8 mouse cellular contexts compared by ENCODE assay signal in genomic region chr12:83949776-83950492, GRCm38 (mm10). TPM values are rescaled to one million over a fixed set of nuclear protein-coding genes. Genes with fewer than 3 reads are reported as not detected.
A peak's percentile ranks its signal among the peaks of the same experiment; 100 is the strongest.
DNase-seq lines count a peak whose midpoint lies in the region; ATAC-seq and TF ChIP-seq lines count a peak whose summit lies in the region.

No protein-coding gene starts in this region.

- H3K4me2 ChIP-seq in heart, embryonic 15.5 days = peak overlapping the region; percentile 99
- peak overlapping the region; percentile 85 for H3K4me2 ChIP-seq in hindbrain, embryonic 15.5 days
- H3K4me2 ChIP-seq in midbrain, embryonic 13.5 days (replicated peaks) = peak overlapping the region; percentile 89

- H3K4me1 ChIP-seq in heart, embryonic 15.5 days (replicated peaks) = peaks cover 27% of the 10 kb centered on the region
- H3K4me1 ChIP-seq in G1E (ENCODE audit: insufficient read depth, low read depth, low read length) = peaks cover 68% of the 10 kb centered on the region
- peaks cover 33% of the 10 kb centered on the region for H3K4me1 ChIP-seq in hindbrain, embryonic 15.5 days (replicated peaks)
- H3K4me1 ChIP-seq in midbrain, embryonic 13.5 days (replicated peaks) = peaks cover 39% of the 10 kb centered on the region

- 0 out of 2 replicates have a peak overlapping the region, but pooled peaks have one; percentile 87 for H3K27ac ChIP-seq in heart, embryonic 15.5 days
- H3K27ac ChIP-seq in hindbrain, embryonic 15.5 days (replicated peaks) = peak overlapping the region; percentile 86; the same call in 1 of the 2 replicates
- H3K27ac ChIP-seq in midbrain, embryonic 13.5 days = no peak overlapping the region

- no peaks in the 10 kb centered on the region for H3K27me3 ChIP-seq in heart, embryonic 15.5 days
- H3K27me3 ChIP-seq in G1E (ENCODE audit: insufficient read depth, low read length) = no peaks in the 10 kb centered on the region
- H3K27me3 ChIP-seq in hindbrain, embryonic 15.5 days = no peaks in the 10 kb centered on the region
- no peaks in the 10 kb centered on the region for H3K27me3 ChIP-seq in midbrain, embryonic 13.5 days

- H3K4me3 ChIP-seq in heart, embryonic 15.5 days = peak overlapping the region; percentile 96
- H3K4me3 ChIP-seq in G1E (ENCODE audit: low read depth, low read length) = peak overlapping the region; percentile 87
- H3K4me3 ChIP-seq in hindbrain, embryonic 15.5 days = peak overlapping the region; percentile 98
- H3K4me3 ChIP-seq in midbrain, embryonic 13.5 days (replicated peaks) = peak overlapping the region; percentile 94

- intact Hi-C loops in heart, postnatal 25 days (cut with DNase I) = loop anchor here (2.0 kb wide), 1 partner anchor 29 kb away; the partner anchor contains the start of gene Numb

- H3K9ac ChIP-seq in heart, embryonic 15.5 days = peak overlapping the region; percentile 87; the same call in 1 of the 2 replicates
- H3K9ac ChIP-seq in hindbrain, embryonic 15.5 days = peak overlapping the region; percentile 65; the same call in 1 of the 2 replicates
- peak overlapping the region; percentile 28 for H3K9ac ChIP-seq in midbrain, embryonic 13.5 days (replicated peaks)

- no peak for TF ChIP-seq CTCF in G1E (IDR thresholded peaks at IDR 0.05; ENCODE audit: low read depth, low read length)

- no peak for DNase-seq in heart, postnatal 25 days (ENCODE audit: low spot score)
- no peak for DNase-seq in G1E (ENCODE audit: low spot score)
- no peak for DNase-seq in spleen, postnatal 36 days (ENCODE audit: low spot score in 2 of 2)
- DNase-seq in adrenal gland, adult (ENCODE audit: inconsistent age in 2 of 2, low spot score in 1 of 2) = no peak
- no peak for DNase-seq in right cerebral cortex, postnatal 14 days

- 30% methylated on average over 11 of the region's 11 CpGs for WGBS in heart, embryonic 15.5 days
- 31% methylated on average over 11 of the region's 11 CpGs for whole genome bisulfite sequencing in hindbrain, embryonic 15.5 days
- 34% methylated on average over 11 of the region's 11 CpGs for WGBS in midbrain, embryonic 13.5 days

- ATAC-seq in heart, embryonic 15.5 days (replicated peaks; ENCODE audit: insufficient number of reproducible peaks, insufficient read depth, low FRiP score, low read depth) = no peak
- ATAC-seq in G1E (ENCODE audit: extremely low read depth, insufficient number of reproducible peaks, low FRiP score, poor library complexity, severe bottlenecking) = no peak
- ATAC-seq in hindbrain, embryonic 15.5 days (ENCODE audit: low FRiP score, low read depth) = no peak
- ATAC-seq in midbrain, embryonic 13.5 days = no peak

- H3K36me3 ChIP-seq in heart, embryonic 15.5 days = no peaks in the 10 kb centered on the region
- peaks cover 32% of the 10 kb centered on the region for H3K36me3 ChIP-seq in G1E (replicated peaks)
- H3K36me3 ChIP-seq in hindbrain, embryonic 15.5 days = 0 out of 2 replicates have a peak, but pooled peaks cover 3% of the 10 kb centered on the region
- H3K36me3 ChIP-seq in midbrain, embryonic 13.5 days = peaks cover 13% of the 10 kb centered on the region

- no peaks in the 10 kb centered on the region for H3K9me3 ChIP-seq in heart, embryonic 15.5 days (replicated peaks)
- peaks cover 3% of the 10 kb centered on the region for H3K9me3 ChIP-seq in G1E (replicated peaks)
- H3K9me3 ChIP-seq in hindbrain, embryonic 15.5 days = no peaks in the 10 kb centered on the region
- no peaks in the 10 kb centered on the region for H3K9me3 ChIP-seq in midbrain, embryonic 13.5 days

RNA-seq across cellular contexts. Expression of gene Riox1, which starts 0.5 kb away (rescaled TPM):
- polyA plus RNA-seq in heart, embryonic 15.5 days (2015; fragmentation: Nextera tagmentation; extraction: Ambion mirVana) = 7.9 and 10.2 TPM in 2 replicates
- 1 to 10 TPM; 5.2 to 5.5 TPM for total RNA-seq in heart, postnatal 25 days (2021)
- total RNA-seq in G1E (2014; fragmentation: Nextera tagmentation) (25.8 and 30.6 TPM in 2 replicates), G1E (2017) (28.0 and 35.7 TPM in 2 replicates)
- 107 and 138 TPM in 2 replicates for polyA plus RNA-seq in G1E (2012)
- 11.5 and 11.9 TPM in 2 replicates for polyA plus RNA-seq in hindbrain, embryonic 15.5 days (2015; fragmentation: Nextera tagmentation; extraction: Ambion mirVana)
- 9.1 and 12.1 TPM in 2 replicates for polyA plus RNA-seq in midbrain, embryonic 13.5 days (2015; fragmentation: Nextera tagmentation; extraction: Ambion mirVana)

RNA-seq across cellular contexts. Expression of gene Numb, which starts 28.2 kb away (rescaled TPM):
- polyA plus RNA-seq in heart, embryonic 15.5 days (2015; fragmentation: Nextera tagmentation; extraction: Ambion mirVana) = 28.0 and 29.5 TPM in 2 replicates
- 10 to 100 TPM; 29.5 to 36.3 TPM for total RNA-seq in heart, postnatal 25 days (2021)
- total RNA-seq in G1E (2014; fragmentation: Nextera tagmentation) (50.2 and 65.8 TPM in 2 replicates), G1E (2017) (52.8 and 58.1 TPM in 2 replicates)
- 34.4 and 40.1 TPM in 2 replicates for polyA plus RNA-seq in G1E (2012)
- polyA plus RNA-seq in hindbrain, embryonic 15.5 days (2015; fragmentation: Nextera tagmentation; extraction: Ambion mirVana) = 15.3 and 17.4 TPM in 2 replicates
- polyA plus RNA-seq in midbrain, embryonic 13.5 days (2015; fragmentation: Nextera tagmentation; extraction: Ambion mirVana) = 22.1 and 23.6 TPM in 2 replicates

RNA-seq across cellular contexts. Expression of gene Heatr4, which starts 34.7 kb away (rescaled TPM):
- not detected in 2 replicates for polyA plus RNA-seq in heart, embryonic 15.5 days (2015; fragmentation: Nextera tagmentation; extraction: Ambion mirVana)
- total RNA-seq in heart, postnatal 25 days (2021) = not detected
- total RNA-seq in G1E (2014; fragmentation: Nextera tagmentation) (not detected in 2 replicates), G1E (2017) (0.06 and 0.22 TPM in 2 replicates)
- not detected in 2 replicates for polyA plus RNA-seq in G1E (2012)
- not detected in 2 replicates for polyA plus RNA-seq in hindbrain, embryonic 15.5 days (2015; fragmentation: Nextera tagmentation; extraction: Ambion mirVana)
- polyA plus RNA-seq in midbrain, embryonic 13.5 days (2015; fragmentation: Nextera tagmentation; extraction: Ambion mirVana) = not detected in 2 replicates

RNA-seq across cellular contexts. Expression of gene Acot2, which starts 37.7 kb away (rescaled TPM):
- 65.8 and 78.0 TPM in 2 replicates for polyA plus RNA-seq in heart, embryonic 15.5 days (2015; fragmentation: Nextera tagmentation; extraction: Ambion mirVana)
- 100 to 1,000 TPM; 100 to 107 TPM for total RNA-seq in heart, postnatal 25 days (2021)
- not detected in 2 replicates for total RNA-seq in G1E (2014; fragmentation: Nextera tagmentation)
- 0.22 TPM in 1 of 2 replicates, not detected in the other for total RNA-seq in G1E (2017)
- 0.02 TPM in 1 of 2 replicates, not detected in the other for polyA plus RNA-seq in G1E (2012)
- polyA plus RNA-seq in hindbrain, embryonic 15.5 days (2015; fragmentation: Nextera tagmentation; extraction: Ambion mirVana) = 16.0 and 16.9 TPM in 2 replicates
- polyA plus RNA-seq in midbrain, embryonic 13.5 days (2015; fragmentation: Nextera tagmentation; extraction: Ambion mirVana) = 10.6 and 11.8 TPM in 2 replicates

RNA-seq across cellular contexts. Expression of gene Acot1, which starts 59.4 kb away (rescaled TPM):
- 27.7 and 29.8 TPM in 2 replicates for polyA plus RNA-seq in heart, embryonic 15.5 days (2015; fragmentation: Nextera tagmentation; extraction: Ambion mirVana)
- 10 to 100 TPM; 35.8 to 47.2 TPM for total RNA-seq in heart, postnatal 25 days (2021)
- total RNA-seq in G1E (2014; fragmentation: Nextera tagmentation) (not detected in 2 replicates), G1E (2017) (0.11 TPM in 1 of 2 replicates, not detected in the other)
- not detected in 2 replicates for polyA plus RNA-seq in G1E (2012)
- polyA plus RNA-seq in hindbrain, embryonic 15.5 days (2015; fragmentation: Nextera tagmentation; extraction: Ambion mirVana) = 91.0 and 98.0 TPM in 2 replicates
- 64.6 and 66.8 TPM in 2 replicates for polyA plus RNA-seq in midbrain, embryonic 13.5 days (2015; fragmentation: Nextera tagmentation; extraction: Ambion mirVana)

Comparison
In these comparisons a context has a peak if more than half of its experiments do, and no peak if none do; other contexts are left out.
1. H3K9ac ChIP-seq: peak in every context shown above with its lines; median percentile 87 in heart, embryonic 15.5 days; 65 in hindbrain, embryonic 15.5 days; 28 in midbrain, embryonic 13.5 days.